8 mouse cellular contexts compared by ENCODE assay signal in genomic region chr10:28485574-28485973, GRCm38 (mm10).
DNase-seq lines count a peak whose midpoint lies in the region; ATAC-seq and TF ChIP-seq lines count a peak whose summit lies in the region.

No protein-coding gene starts in this region.

- H3K36me3 ChIP-seq in forebrain, embryonic 11.5 days (ENCODE audit: control insufficient read depth, insufficient read depth, low read length) = no peaks in the 10 kb centered on the region

- no peaks in the 10 kb centered on the region for H3K9me3 ChIP-seq in forebrain, embryonic 11.5 days (ENCODE audit: control insufficient read depth, low read length)

- peak; percentile 82 for TF ChIP-seq CTCF in lung, adult 2 months (IDR thresholded peaks at IDR 0.05; ENCODE audit: insufficient read depth, low read length)

- H3K4me2 ChIP-seq in forebrain, embryonic 11.5 days (ENCODE audit: low read depth, low read length, severe bottlenecking) = no peak overlapping the region

- TF ChIP-seq POLR2A in lung, adult 2 months (IDR thresholded peaks at IDR 0.05; ENCODE audit: borderline replicate concordance, extremely low read depth, low read depth, low read length) = no peak

- no peak overlapping the region for H3K27ac ChIP-seq in forebrain, embryonic 11.5 days (ENCODE audit: low read depth, low read length)

- H3K27me3 ChIP-seq in forebrain, embryonic 11.5 days (ENCODE audit: control insufficient read depth, insufficient read depth, low read length) = no peaks in the 10 kb centered on the region

- peak; percentile 21 for DNase-seq in urinary bladder, postnatal 14 days (ENCODE audit: low spot score)
- no peak for DNase-seq in urinary bladder, adult 2 months (ENCODE audit: low spot score)
- peak; percentile 25 for DNase-seq in c-Kit-positive CD71-negative TER-119-negative erythroid progenitor cells, embryonic 14.5 days (ENCODE audit: low read depth)
- DNase-seq in forebrain, embryonic 11.5 days (ENCODE audit: low spot score) = no peak
- peak; percentile 54 for DNase-seq in kidney, postnatal 10 days
- DNase-seq in lung, adult 2 months = peak; percentile 12
- DNase-seq in right cerebral cortex, adult 18-20 months = peak; percentile 57

- no peaks in the 10 kb centered on the region for H3K4me1 ChIP-seq in forebrain, embryonic 11.5 days (replicated peaks; ENCODE audit: control insufficient read depth, insufficient read depth, low read length)
- H3K4me1 ChIP-seq in lung, adult 2 months (ENCODE audit: control insufficient read depth, insufficient read depth, low read length) = no peaks in the 10 kb centered on the region

- H3K4me3 ChIP-seq in forebrain, embryonic 11.5 days (ENCODE audit: low read depth, low read length) = no peak overlapping the region
- no peak overlapping the region for H3K4me3 ChIP-seq in lung, adult 2 months (replicated peaks; ENCODE audit: extremely low read depth, low read depth, low read length)

- WGBS in forebrain, embryonic 11.5 days = 39% methylated on average over 3 of the region's 3 CpGs
- 49% methylated on average over 3 of the region's 3 CpGs for WGBS in lung, adult 2 months

- peak; percentile 53; the same call in 1 of the 2 replicates for ATAC-seq in forebrain, embryonic 11.5 days (replicated peaks; ENCODE audit: low FRiP score)
- no peak for ATAC-seq in erythroblast, adult 5-6 weeks (replicated peaks; ENCODE audit: low FRiP score, poor library complexity, severe bottlenecking)

- H3K9ac ChIP-seq in forebrain, embryonic 11.5 days (ENCODE audit: low read length) = no peak overlapping the region

Comparison
In these comparisons a context has a peak if more than half of its experiments do, and no peak if none do; other contexts are left out.
1. DNase-seq: peak in urinary bladder, postnatal 14 days (single experiment), c-Kit-positive CD71-negative TER-119-negative erythroid progenitor cells, embryonic 14.5 days (single experiment), kidney, postnatal 10 days (single experiment), lung, adult 2 months (single experiment) and right cerebral cortex, adult 18-20 months (single experiment); none in urinary bladder, adult 2 months (single experiment) and forebrain, embryonic 11.5 days (single experiment).